In genomic region chr7:96215894-96216509, GRCm38 (mm10) we compare ENCODE assay signal across 21 mouse cellular contexts.
"Had no signal": no experiment of that assay in that cellular context is flagged by ENCODE, and none has a peak within 500 bp of the region (broad histone marks: within the 10 kb centered on the region; RNA-seq: fewer than 3 reads in every experiment).

No protein-coding gene starts in this region.

- H3K4me2 ChIP-seq: heart, embryonic 11.5 days; heart, embryonic 13.5 days; heart, embryonic 15.5 days; hindbrain, embryonic 13.5 days; hindbrain, embryonic 15.5 days; limb, embryonic 13.5 days; limb, embryonic 15.5 days; liver, embryonic 12.5 days had no signal

- H3K4me3 ChIP-seq: heart, adult 2 months; heart, embryonic 13.5 days; heart, embryonic 15.5 days; hindbrain, embryonic 13.5 days; hindbrain, embryonic 15.5 days; limb, embryonic 13.5 days; limb, embryonic 15.5 days; liver, embryonic 12.5 days had no signal

- H3K9ac ChIP-seq: forebrain, postnatal 0 days; heart, embryonic 13.5 days; heart, embryonic 15.5 days; hindbrain, embryonic 13.5 days; hindbrain, embryonic 15.5 days; limb, embryonic 13.5 days; limb, embryonic 15.5 days; liver, embryonic 12.5 days; liver, embryonic 14.5 days had no signal

- H3K9me3 ChIP-seq: heart, embryonic 13.5 days; heart, embryonic 15.5 days; hindbrain, embryonic 13.5 days; hindbrain, embryonic 15.5 days; limb, embryonic 13.5 days; limb, embryonic 15.5 days; liver, embryonic 12.5 days had no signal

- DNase-seq: forebrain, postnatal 0 days; gastrocnemius, postnatal 14 days; gastrocnemius, postnatal 36 days; heart, adult 2 months; heart, postnatal 14 days; heart, postnatal 36 days; kidney, adult 9 months; layer of hippocampus, adult 9-11 months; layer of hippocampus, postnatal 36 days; left cerebral cortex, postnatal 4 days had no signal

- H3K36me3 ChIP-seq: heart, embryonic 13.5 days; heart, embryonic 15.5 days; hindbrain, embryonic 13.5 days; hindbrain, embryonic 15.5 days; limb, embryonic 13.5 days; limb, embryonic 15.5 days; liver, embryonic 12.5 days had no signal

- H3K27ac ChIP-seq: heart, adult 2 months; heart, embryonic 13.5 days; heart, embryonic 15.5 days; hindbrain, embryonic 13.5 days; hindbrain, embryonic 15.5 days; hindbrain, postnatal 0 days; limb, embryonic 13.5 days; limb, embryonic 15.5 days; liver, embryonic 12.5 days; liver, embryonic 14.5 days had no signal

- ATAC-seq: forebrain, postnatal 0 days; hindbrain, postnatal 0 days; intestine, embryonic 16.5 days; liver, embryonic 12.5 days had no signal

- H3K27me3 ChIP-seq: hindbrain, embryonic 13.5 days; hindbrain, embryonic 15.5 days; limb, embryonic 13.5 days; limb, embryonic 15.5 days had no signal
